In the genomic region with DNA sequence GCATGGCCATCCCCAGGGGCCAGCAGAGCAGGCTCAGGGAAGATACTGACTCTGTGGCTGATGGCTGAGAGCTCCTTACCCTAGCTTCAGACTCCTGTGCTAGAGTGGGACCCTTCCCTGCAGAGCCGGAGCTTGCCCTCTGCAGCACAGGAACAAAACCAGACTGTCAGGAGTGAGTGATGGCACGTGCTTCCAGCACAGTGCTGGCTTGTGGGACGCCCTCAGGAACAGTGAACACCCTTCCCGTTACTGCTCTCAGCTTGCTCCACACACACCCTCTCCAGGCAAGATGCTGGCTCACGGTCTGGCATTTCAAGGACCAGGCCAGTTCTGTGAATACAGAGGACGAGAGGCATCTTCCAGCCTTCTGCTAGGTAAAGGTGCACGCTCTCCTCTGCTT, we compare ENCODE assay signal across 8 mouse cellular contexts. TPM values are rescaled to one million over a fixed set of nuclear protein-coding genes. Genes with fewer than 3 reads are reported as not detected.
A peak's percentile ranks its signal among the peaks of the same experiment; 100 is the strongest.
DNase-seq lines count a peak whose midpoint lies in the region; ATAC-seq lines count a peak whose summit lies in the region.

No protein-coding gene starts in this region.

- no peak overlapping the region for H3K4me2 ChIP-seq in heart, embryonic 11.5 days
- no peak overlapping the region for H3K4me2 ChIP-seq in midbrain, embryonic 16.5 days (ENCODE audit: low read length)
- H3K4me2 ChIP-seq in midbrain, embryonic 15.5 days: no peak overlapping the region
- no peak overlapping the region for H3K4me2 ChIP-seq in intestine, embryonic 15.5 days (replicated peaks)
- 0 out of 2 replicates have a peak overlapping the region, but pooled peaks have one; percentile 1 for H3K4me2 ChIP-seq in stomach, embryonic 15.5 days

- 46% methylated on average over 7 of the region's 7 CpGs for WGBS in heart, embryonic 11.5 days (ENCODE audit: insufficient replicate concordance)
- WGBS in midbrain, embryonic 16.5 days: 71% methylated on average over 7 of the region's 7 CpGs
- WGBS in midbrain, embryonic 15.5 days: 77% methylated on average over 7 of the region's 7 CpGs
- 47% methylated on average over 7 of the region's 7 CpGs for WGBS in intestine, embryonic 15.5 days
- 37% methylated on average over 7 of the region's 7 CpGs for WGBS in stomach, embryonic 15.5 days

- H3K4me1 ChIP-seq in heart, embryonic 11.5 days (ENCODE audit: control insufficient read depth, insufficient read depth, low read length): peaks cover 28% of the 10 kb centered on the region
- peaks cover 6% of the 10 kb centered on the region; the same call in 1 of the 2 replicates for H3K4me1 ChIP-seq in midbrain, embryonic 16.5 days (ENCODE audit: control insufficient read depth, insufficient read depth, low read length)
- peaks cover 8% of the 10 kb centered on the region for H3K4me1 ChIP-seq in midbrain, embryonic 15.5 days
- peaks cover 30% of the 10 kb centered on the region for H3K4me1 ChIP-seq in intestine, embryonic 15.5 days (replicated peaks)
- peaks cover 26% of the 10 kb centered on the region for H3K4me1 ChIP-seq in stomach, embryonic 15.5 days

- 0 out of 2 replicates have a peak, but pooled peaks cover 2% of the 10 kb centered on the region for H3K36me3 ChIP-seq in heart, embryonic 11.5 days (ENCODE audit: control insufficient read depth, insufficient read depth, low read length)
- H3K36me3 ChIP-seq in midbrain, embryonic 16.5 days (ENCODE audit: control insufficient read depth, insufficient read depth, low read length): peaks cover 2% of the 10 kb centered on the region; the same call in 1 of the 2 replicates
- H3K36me3 ChIP-seq in midbrain, embryonic 15.5 days (replicated peaks): no peaks in the 10 kb centered on the region
- H3K36me3 ChIP-seq in intestine, embryonic 15.5 days: no peaks in the 10 kb centered on the region
- H3K36me3 ChIP-seq in stomach, embryonic 15.5 days: no peaks in the 10 kb centered on the region; the same call in 1 of the 2 replicates

- no peak overlapping the region for H3K4me3 ChIP-seq in heart, embryonic 11.5 days (ENCODE audit: low read depth, low read length)
- H3K4me3 ChIP-seq in midbrain, embryonic 16.5 days (ENCODE audit: low read depth, low read length): no peak overlapping the region
- no peak overlapping the region for H3K4me3 ChIP-seq in midbrain, embryonic 15.5 days
- no peak overlapping the region for H3K4me3 ChIP-seq in intestine, embryonic 15.5 days (replicated peaks)
- H3K4me3 ChIP-seq in stomach, embryonic 15.5 days (replicated peaks): no peak overlapping the region

- no peaks in the 10 kb centered on the region for H3K9me3 ChIP-seq in heart, embryonic 11.5 days (replicated peaks; ENCODE audit: control insufficient read depth, low read length)
- no peaks in the 10 kb centered on the region for H3K9me3 ChIP-seq in midbrain, embryonic 16.5 days (replicated peaks; ENCODE audit: control insufficient read depth, low read length, poor library complexity, severe bottlenecking)
- H3K9me3 ChIP-seq in midbrain, embryonic 15.5 days: no peaks in the 10 kb centered on the region
- H3K9me3 ChIP-seq in intestine, embryonic 15.5 days: no peaks in the 10 kb centered on the region
- no peaks in the 10 kb centered on the region for H3K9me3 ChIP-seq in stomach, embryonic 15.5 days

- no peak for ATAC-seq in heart, embryonic 11.5 days (replicated peaks; ENCODE audit: insufficient number of reproducible peaks, low FRiP score, low TSS enrichment)
- no peak for ATAC-seq in midbrain, embryonic 16.5 days
- ATAC-seq in midbrain, embryonic 15.5 days (replicated peaks): no peak
- no peak for ATAC-seq in intestine, embryonic 15.5 days
- no peak for ATAC-seq in stomach, embryonic 15.5 days (ENCODE audit: insufficient read depth, low FRiP score, low read depth)

- no peaks in the 10 kb centered on the region for H3K27me3 ChIP-seq in heart, embryonic 11.5 days (ENCODE audit: control insufficient read depth, insufficient read depth, low read length)
- no peaks in the 10 kb centered on the region for H3K27me3 ChIP-seq in midbrain, embryonic 16.5 days (ENCODE audit: control insufficient read depth, insufficient read depth, low read depth, low read length)
- no peaks in the 10 kb centered on the region for H3K27me3 ChIP-seq in midbrain, embryonic 15.5 days (replicated peaks)
- no peaks in the 10 kb centered on the region for H3K27me3 ChIP-seq in intestine, embryonic 15.5 days (replicated peaks)
- no peaks in the 10 kb centered on the region for H3K27me3 ChIP-seq in stomach, embryonic 15.5 days (replicated peaks)

- peak overlapping the region; percentile 64 for H3K27ac ChIP-seq in heart, embryonic 11.5 days (ENCODE audit: low read depth, low read length)
- H3K27ac ChIP-seq in midbrain, embryonic 16.5 days (ENCODE audit: low read length): peak overlapping the region; percentile 26
- H3K27ac ChIP-seq in midbrain, embryonic 15.5 days: no peak overlapping the region
- peak overlapping the region; percentile 66; the same call in 1 of the 2 replicates for H3K27ac ChIP-seq in intestine, embryonic 15.5 days
- H3K27ac ChIP-seq in stomach, embryonic 15.5 days: peak overlapping the region; percentile 70

- DNase-seq in heart, adult 9 months (ENCODE audit: low spot score in 2 of 2): no peak
- no peak for DNase-seq in thymus, adult 18-20 months
- no peak for DNase-seq in T-cell, adult 2 months (ENCODE audit: low spot score)

- peak overlapping the region; percentile 23 for H3K9ac ChIP-seq in heart, embryonic 11.5 days (ENCODE audit: low read depth, low read length)
- no peak overlapping the region for H3K9ac ChIP-seq in midbrain, embryonic 16.5 days (ENCODE audit: low read depth, low read length)
- H3K9ac ChIP-seq in midbrain, embryonic 15.5 days: no peak overlapping the region
- H3K9ac ChIP-seq in intestine, embryonic 15.5 days: peak overlapping the region; percentile 3; the same call in 1 of the 2 replicates
- H3K9ac ChIP-seq in stomach, embryonic 15.5 days: no peak overlapping the region; the same call in 1 of the 2 replicates

RNA-seq across cellular contexts. Expression of a gene that starts 38.5 kb away (rescaled TPM):
- 4.8 and 7.0 TPM in 2 replicates for polyA plus RNA-seq in heart, embryonic 11.5 days (2014; fragmentation: Nextera tagmentation; extraction: Ambion mirVana)
- polyA plus RNA-seq in midbrain, embryonic 16.5 days (2015; fragmentation: Nextera tagmentation; extraction: Ambion mirVana): 10.3 and 12.8 TPM in 2 replicates
- 9.9 and 11.1 TPM in 2 replicates for polyA plus RNA-seq in midbrain, embryonic 15.5 days (2015; fragmentation: Nextera tagmentation; extraction: Ambion mirVana)
- 8.5 and 9.3 TPM in 2 replicates for polyA plus RNA-seq in intestine, embryonic 15.5 days (2015; fragmentation: Nextera tagmentation; extraction: Ambion mirVana)
- polyA plus RNA-seq in stomach, embryonic 15.5 days (2015; fragmentation: Nextera tagmentation; extraction: Ambion mirVana): 8.8 and 9.3 TPM in 2 replicates

RNA-seq across cellular contexts. Expression of a gene that starts 54.7 kb away (rescaled TPM):
- polyA plus RNA-seq in heart, embryonic 11.5 days (2014; fragmentation: Nextera tagmentation; extraction: Ambion mirVana): 13.3 and 15.5 TPM in 2 replicates
- 20.1 and 20.7 TPM in 2 replicates for polyA plus RNA-seq in midbrain, embryonic 16.5 days (2015; fragmentation: Nextera tagmentation; extraction: Ambion mirVana)
- 23.2 and 26.3 TPM in 2 replicates for polyA plus RNA-seq in midbrain, embryonic 15.5 days (2015; fragmentation: Nextera tagmentation; extraction: Ambion mirVana)
- 13.9 and 17.0 TPM in 2 replicates for polyA plus RNA-seq in intestine, embryonic 15.5 days (2015; fragmentation: Nextera tagmentation; extraction: Ambion mirVana)
- polyA plus RNA-seq in stomach, embryonic 15.5 days (2015; fragmentation: Nextera tagmentation; extraction: Ambion mirVana): 18.6 and 24.2 TPM in 2 replicates

Comparison
In these comparisons a context has a peak if more than half of its experiments do, and no peak if none do; other contexts are left out.
1. H3K9ac ChIP-seq: peak in heart, embryonic 11.5 days (single experiment) and intestine, embryonic 15.5 days (single experiment); none in midbrain, embryonic 16.5 days (single experiment), midbrain, embryonic 15.5 days (single experiment) and stomach, embryonic 15.5 days (single experiment).